Mouse (Mus musculus) embryonic facial prominence, embryonic 11.5 days (tissue): Measurements from ENCODE around the gene Kif17. TPM values are rescaled to one million over a fixed set of nuclear protein-coding genes. Genes with fewer than 3 reads are reported as not detected.

Experiments used
- ATAC-seq: fragments of 200-750 bp; cut with Nextera tagmentation; replicated peaks from 2 replicates; pipeline ENCODE4 v1.8.0; 2017; ENCODE audit warnings: low read depth; ENCODE audit not compliant: insufficient number of reproducible peaks, low FRiP score, low TSS enrichment
- DNase-seq: peaks from one replicate; pipeline ENCODE4 v3.0.0-alpha.2; 2015; ENCODE audit warnings: low spot score
- H3K27ac ChIP-seq: fragments of 300-500 bp; sonication (generic); replicated peaks from 2 replicates; pipeline ENCODE4 v1.5.1; 2014; ENCODE audit warnings: mild to moderate bottlenecking, low read depth, low read length, control low read depth
- H3K27me3 ChIP-seq: fragments of 300-500 bp; sonication (generic); 2 replicates; pipeline ENCODE4 v1.6.1; 2014; ENCODE audit warnings: mild to moderate bottlenecking, low read length, moderate library complexity, mixed read lengths; ENCODE audit not compliant: control insufficient read depth, insufficient read depth
- H3K36me3 ChIP-seq: fragments of 300-500 bp; sonication (generic); replicated peaks from 2 replicates; pipeline ENCODE4 v1.6.1; 2014; ENCODE audit warnings: low read depth, mild to moderate bottlenecking, low read length, moderate library complexity, mixed read lengths; ENCODE audit not compliant: control insufficient read depth, insufficient read depth
- H3K4me1 ChIP-seq: fragments of 300-500 bp; sonication (generic); 2 replicates; pipeline ENCODE4 v1.6.1; 2014; ENCODE audit warnings: low read length, mixed read lengths; ENCODE audit not compliant: control insufficient read depth, insufficient read depth
- H3K4me2 ChIP-seq: fragments of 300-500 bp; sonication (generic); 2 replicates; pipeline ENCODE4 v1.6.1; 2014; ENCODE audit warnings: low read depth, mild to moderate bottlenecking, control low read depth, low read length, moderate library complexity
- H3K4me3 ChIP-seq: fragments of 300-500 bp; sonication (generic); 2 replicates; pipeline ENCODE4 v1.5.1; 2014; ENCODE audit warnings: low read depth, low read length, control low read depth
- H3K9ac ChIP-seq: fragments of 300-500 bp; sonication (generic); replicated peaks from 2 replicates; pipeline ENCODE4 v1.6.1; 2014; ENCODE audit warnings: mild to moderate bottlenecking, control low read depth, low read length
- H3K9me3 ChIP-seq: fragments of 300-500 bp; sonication (generic); replicated peaks from 2 replicates; pipeline ENCODE4 v1.6.1; 2016; ENCODE audit warnings: mild to moderate bottlenecking, low read length, inconsistent platforms, mixed read lengths; ENCODE audit not compliant: control insufficient read depth
- WGBS: fragments of 180-500 bp; shearing (Covaris S2); extraction: QIAGEN DNeasy Blood & Tissue Kit; methylation state at CpG from one replicate; pipeline ENCODE4 v1.1.7; 2014; 5-methylcytosine and 5-hydroxymethylcytosine counted together
- polyA plus RNA-seq: library from polyadenylated mRNA; unstranded; fragments of >200 nt; fragmentation: Nextera tagmentation; extraction: Ambion mirVana; gene quantifications from 2 replicates; pipeline ENCODE4 v1.2.1, GENCODE M21; 2014

Kif17 gene
- polyA plus RNA-seq, 1 experiment from 2014 or later, result 0.31 TPM

GRCm38 (mm10) chr4:138337341-138337740 lies 87.1 kb downstream of the Kif17 start:
- 72% methylated on average over 9 of the region's 9 CpGs for WGBS
- H3K4me2 ChIP-seq, result no peak overlapping the region
- DNase-seq (no peak), ATAC-seq (no peak)
- no peaks in the 10 kb centered on the region for H3K36me3 ChIP-seq
- no peak overlapping the region for H3K9ac ChIP-seq
- no peak overlapping the region for H3K27ac ChIP-seq
- no peaks in the 10 kb centered on the region for H3K9me3 ChIP-seq
- H3K27me3 ChIP-seq, result no peaks in the 10 kb centered on the region
- H3K4me3 ChIP-seq, result no peak overlapping the region
- no peaks in the 10 kb centered on the region for H3K4me1 ChIP-seq

DNA sequence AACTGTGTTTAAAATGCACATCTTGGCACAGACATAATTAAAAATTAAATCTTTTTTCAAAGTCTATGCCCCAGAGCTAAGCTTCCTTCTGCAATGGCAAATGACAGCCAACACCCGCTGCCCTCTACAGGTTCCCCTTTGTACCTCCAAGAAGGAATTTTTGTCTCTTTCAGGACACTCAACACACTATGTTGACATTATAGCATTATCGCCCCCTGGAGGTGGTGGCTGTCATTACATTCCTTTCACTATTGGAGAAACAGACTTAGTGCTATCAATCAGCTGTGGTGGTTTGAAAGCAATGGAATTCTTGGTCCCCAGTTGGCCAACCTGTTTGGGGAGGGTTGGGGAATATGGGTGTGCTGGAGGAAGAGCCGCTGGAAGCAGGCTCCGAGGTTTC lies 89.7 kb downstream of the Kif17 start:
- ATAC-seq, result no peak
- WGBS, result 36% methylated on average over 4 of the region's 4 CpGs
- Histone ChIP-seq H3K9ac (no peak overlapping the region), H3K4me3 (no peak overlapping the region), H3K4me1 (no peaks in the 10 kb centered on the region), H3K9me3 (no peaks in the 10 kb centered on the region), H3K36me3 (no peaks in the 10 kb centered on the region), H3K4me2 (no peak overlapping the region), H3K27me3 (no peaks in the 10 kb centered on the region), H3K27ac (no peak overlapping the region)
- DNase-seq, result peak; percentile 64

- no peak for DNase-seq
- no peak overlapping the region for H3K9ac ChIP-seq
- H3K4me1 ChIP-seq, result no peaks in the 10 kb centered on the region
- H3K4me3 ChIP-seq, result no peak overlapping the region
- H3K36me3 ChIP-seq, result no peaks in the 10 kb centered on the region
- no peak for ATAC-seq
- 62% methylated on average over 8 of the region's 8 CpGs for WGBS
- no peak overlapping the region for H3K4me2 ChIP-seq
- no peaks in the 10 kb centered on the region for H3K27me3 ChIP-seq
- no peaks in the 10 kb centered on the region for H3K9me3 ChIP-seq
- no peak overlapping the region for H3K27ac ChIP-seq
Observed at GRCm38 (mm10) chr4:138341393-138341792, 91.2 kb downstream of the Kif17 start.

DNA sequence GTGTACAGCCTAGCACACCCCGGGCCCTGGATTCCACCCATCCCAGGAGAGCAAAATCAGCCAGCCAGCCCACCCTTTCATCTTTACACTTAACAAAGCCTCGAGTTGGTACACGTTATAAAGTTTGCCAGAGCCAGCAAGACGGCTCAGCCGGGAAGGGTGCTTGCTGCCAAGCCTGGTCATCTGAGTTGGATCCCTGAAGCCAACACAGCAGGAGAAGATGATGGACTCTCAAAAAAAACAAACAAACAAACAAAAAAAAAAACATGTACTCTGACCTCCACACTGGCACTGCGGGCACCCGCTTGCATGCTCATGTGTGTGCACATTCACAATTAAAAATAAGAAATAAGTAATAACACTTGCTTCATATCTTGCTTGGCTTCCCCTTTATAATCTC lies 91.8 kb downstream of the Kif17 start:
- H3K9ac ChIP-seq, result no peak overlapping the region
- no peaks in the 10 kb centered on the region for H3K36me3 ChIP-seq
- DNase-seq, result no peak
- WGBS, result 77% methylated on average over 7 of the region's 7 CpGs
- H3K27me3 ChIP-seq, result no peaks in the 10 kb centered on the region
- H3K4me3 ChIP-seq, result no peak overlapping the region
- ATAC-seq, result no peak
- no peak overlapping the region for H3K27ac ChIP-seq
- no peaks in the 10 kb centered on the region for H3K9me3 ChIP-seq
- no peak overlapping the region for H3K4me2 ChIP-seq
- no peaks in the 10 kb centered on the region for H3K4me1 ChIP-seq

DNA sequence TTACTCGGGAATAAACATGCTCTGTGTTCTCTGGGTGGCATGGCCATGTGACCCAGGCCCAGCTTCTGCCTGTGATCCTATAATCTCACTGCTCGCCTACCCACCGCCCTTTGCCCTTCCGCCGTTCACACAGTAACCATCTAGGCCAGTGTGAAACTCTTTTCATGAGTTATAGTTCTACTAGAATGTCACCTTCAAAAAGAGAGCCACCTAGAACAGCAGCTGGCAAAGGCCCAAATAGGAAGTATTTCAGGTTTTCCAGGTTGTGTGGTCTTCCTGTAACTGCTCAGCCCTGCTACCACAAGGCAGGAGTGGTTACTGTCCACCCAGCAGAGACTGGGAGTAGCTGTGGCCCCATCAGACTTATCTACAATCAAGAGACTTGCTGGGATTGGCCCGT lies 92.5 kb downstream of the Kif17 start:
- DNase-seq (no peak), ATAC-seq (no peak)

DNA sequence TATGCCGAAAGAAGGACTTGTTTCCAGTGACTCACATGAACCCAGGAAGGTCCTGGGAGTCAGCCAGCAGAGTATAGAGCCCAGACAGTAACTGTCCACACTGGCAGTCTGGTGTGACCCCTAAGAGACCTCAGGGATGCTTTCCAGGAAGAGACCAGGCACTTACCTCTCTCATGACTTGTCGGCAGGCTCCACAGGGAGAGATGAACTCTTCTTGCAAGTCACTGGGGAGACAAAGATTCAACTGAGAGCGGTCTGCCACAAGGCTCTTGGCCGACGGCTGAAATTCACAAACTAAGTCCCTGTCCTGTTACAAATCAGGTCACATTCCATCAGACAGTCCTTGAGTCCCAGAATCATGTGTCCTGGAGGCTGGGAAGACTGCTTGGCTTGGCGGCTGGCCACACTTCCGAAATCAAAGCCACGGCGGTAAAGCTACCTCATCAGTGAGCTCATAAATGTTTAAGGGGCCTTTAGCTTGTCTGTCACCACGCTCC lies 93.2 kb downstream of the Kif17 start:
- H3K9ac ChIP-seq, result no peak overlapping the region

More for the DNA sequence above, 92.5 kb downstream of the Kif17 start:
- Histone ChIP-seq H3K36me3 (no peaks in the 10 kb centered on the region), H3K4me3 (no peak overlapping the region), H3K9me3 (no peaks in the 10 kb centered on the region), H3K27ac (no peak overlapping the region), H3K4me1 (no peaks in the 10 kb centered on the region), H3K27me3 (no peaks in the 10 kb centered on the region; the same call in 1 of the 2 replicates), H3K9ac (no peak overlapping the region), H3K4me2 (no peak overlapping the region)
- WGBS, result 86% methylated on average over 6 of the region's 6 CpGs

DNA sequence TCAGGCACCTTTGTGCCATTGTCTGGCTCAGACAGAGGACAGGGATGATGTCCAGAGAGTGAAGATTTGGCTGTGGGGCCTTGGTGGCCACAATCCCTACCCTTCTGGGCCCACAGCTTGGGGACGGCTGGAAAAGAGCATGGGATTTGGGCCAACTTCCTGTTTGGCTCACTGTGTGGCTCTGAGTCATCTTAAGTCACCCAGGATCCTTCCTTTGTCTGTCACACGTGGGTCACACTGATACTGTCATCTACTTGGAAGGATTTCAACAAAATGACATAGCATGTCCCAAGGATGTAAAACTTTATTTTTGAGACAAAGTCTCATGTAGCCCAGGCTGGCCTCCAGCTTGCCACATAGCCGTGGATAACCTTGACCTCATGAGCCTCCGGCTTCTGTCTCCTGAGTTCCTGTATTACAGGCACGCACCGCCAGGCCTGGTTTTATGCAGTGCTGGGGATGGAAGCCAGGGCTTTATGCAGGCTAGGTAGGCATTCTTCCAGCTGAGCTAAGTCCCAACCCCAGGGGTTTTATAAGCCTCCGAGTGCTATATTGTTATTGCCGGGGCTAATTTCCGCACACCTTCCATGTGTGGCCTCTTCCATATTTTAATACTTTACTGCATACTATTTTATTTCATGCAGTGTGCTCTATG lies 94.8 kb downstream of the Kif17 start:
- Histone ChIP-seq H3K36me3 (no peaks in the 10 kb centered on the region), H3K4me1 (no peaks in the 10 kb centered on the region), H3K4me3 (no peak overlapping the region), H3K27ac (no peak overlapping the region), H3K9ac (no peak overlapping the region), H3K4me2 (no peak overlapping the region), H3K9me3 (no peaks in the 10 kb centered on the region), H3K27me3 (no peaks in the 10 kb centered on the region; the same call in 1 of the 2 replicates)
- DNase-seq (no peak), ATAC-seq (no peak)
- WGBS, result 82% methylated on average over 9 of the region's 9 CpGs

More for the DNA sequence above, 93.2 kb downstream of the Kif17 start:
- H3K4me2 ChIP-seq, result no peak overlapping the region
- no peaks in the 10 kb centered on the region for H3K9me3 ChIP-seq
- H3K4me1 ChIP-seq, result no peaks in the 10 kb centered on the region
- DNase-seq (no peak), ATAC-seq (no peak)
- no peaks in the 10 kb centered on the region; the same call in 1 of the 2 replicates for H3K27me3 ChIP-seq
- H3K36me3 ChIP-seq, result no peaks in the 10 kb centered on the region
- WGBS, result 74% methylated on average over 10 of the region's 10 CpGs
- H3K27ac ChIP-seq, result no peak overlapping the region
- H3K4me3 ChIP-seq, result no peak overlapping the region

DNA sequence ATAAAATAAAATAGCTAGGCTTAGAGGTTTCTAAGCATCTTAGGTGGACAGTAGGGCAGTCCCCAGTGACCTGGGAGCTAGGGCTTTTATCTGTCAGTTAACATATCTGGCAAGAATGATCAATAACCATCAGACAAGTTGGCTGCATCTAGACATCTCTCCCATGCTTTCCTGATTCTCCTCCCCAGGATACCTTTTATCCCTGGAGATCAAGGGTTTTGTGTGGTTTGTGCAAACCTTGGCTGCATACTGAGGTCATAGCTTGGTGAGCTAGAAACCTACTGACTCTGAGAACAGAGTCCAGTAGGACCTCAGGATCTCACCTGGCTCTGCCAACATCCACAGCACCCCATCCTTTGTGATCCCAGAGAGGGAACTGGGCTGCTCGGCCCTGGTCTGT lies 97.0 kb downstream of the Kif17 start:
- ATAC-seq (no peak), DNase-seq (no peak)
- no peaks in the 10 kb centered on the region for H3K4me1 ChIP-seq
- WGBS, result 59% methylated on average over 1 of the region's 1 CpGs
- H3K36me3 ChIP-seq, result no peaks in the 10 kb centered on the region
- no peak overlapping the region for H3K4me2 ChIP-seq
- H3K9me3 ChIP-seq, result no peaks in the 10 kb centered on the region
- no peaks in the 10 kb centered on the region; the same call in 1 of the 2 replicates for H3K27me3 ChIP-seq
- H3K9ac ChIP-seq, result no peak overlapping the region
- no peak overlapping the region for H3K4me3 ChIP-seq
- H3K27ac ChIP-seq, result no peak overlapping the region
